Mouse (Mus musculus): Measurements from ENCODE around the gene Gabrg3.

- no peak for TF ChIP-seq KAT2A (IDR thresholded peaks at IDR 0.05; ENCODE audit: insufficient replicate concordance, low read length)
- TF ChIP-seq MXI1 (IDR thresholded peaks at IDR 0.05; ENCODE audit: low read depth, low read length) = no peak
Measured at GRCm38 (mm10) chr7:56767796-56768195, 619.2 kb downstream of the Gabrg3 start.

Data from CH12.LX (cell line).